Mouse (Mus musculus) neural tube, embryonic 11.5 days (tissue): ENCODE measurements around the gene Ccdc103. TPM values are rescaled to one million over a fixed set of nuclear protein-coding genes. Genes with fewer than 3 reads are reported as not detected.

ENCODE experiments used
- ATAC-seq: fragments of 200-750 bp; cut with Nextera tagmentation; 2 replicates; pipeline ENCODE4 v1.8.0; 2017; ENCODE audit warnings: moderate number of reproducible peaks, mild to moderate bottlenecking, moderate TSS enrichment, moderate library complexity; ENCODE audit not compliant: insufficient read depth, low FRiP score, low TSS enrichment
- DNase-seq: peaks from one replicate; pipeline ENCODE4 v3.0.0-alpha.2; 2015; ENCODE audit warnings: low spot score
- H3K27ac ChIP-seq: fragments of 300-500 bp; sonication (generic); 2 replicates; pipeline ENCODE4 v1.5.1; 2014; ENCODE audit warnings: low read depth, mild to moderate bottlenecking, low read length
- H3K27me3 ChIP-seq: fragments of 300-500 bp; sonication (generic); 2 replicates; pipeline ENCODE4 v1.6.1; 2014; ENCODE audit warnings: mild to moderate bottlenecking, low read length, mixed read lengths; ENCODE audit not compliant: control insufficient read depth, insufficient read depth
- H3K36me3 ChIP-seq: fragments of 300-500 bp; sonication (generic); 2 replicates; pipeline ENCODE4 v1.6.1; 2014; ENCODE audit warnings: mild to moderate bottlenecking, low read length, moderate library complexity, mixed read lengths; ENCODE audit not compliant: control insufficient read depth, insufficient read depth
- H3K4me1 ChIP-seq: fragments of 300-500 bp; sonication (generic); 2 replicates; pipeline ENCODE4 v1.6.1; 2014; ENCODE audit warnings: low read length, mixed read lengths; ENCODE audit not compliant: control insufficient read depth, insufficient read depth
- H3K4me2 ChIP-seq: fragments of 300-500 bp; sonication (generic); 2 replicates; pipeline ENCODE4 v1.6.1; 2014; ENCODE audit warnings: low read depth, mild to moderate bottlenecking, moderate library complexity
- H3K4me3 ChIP-seq: fragments of 300-500 bp; sonication (generic); 2 replicates; pipeline ENCODE4 v1.5.1; 2014; ENCODE audit warnings: low read depth, low read length
- H3K9ac ChIP-seq: fragments of 300-500 bp; sonication (generic); 2 replicates; pipeline ENCODE4 v1.6.1; 2014; ENCODE audit warnings: mild to moderate bottlenecking, low read length
- H3K9me3 ChIP-seq: fragments of 300-500 bp; sonication (generic); 2 replicates; pipeline ENCODE4 v1.6.1; 2016; ENCODE audit warnings: low read length; ENCODE audit not compliant: control insufficient read depth
- WGBS: fragments of 180-500 bp; shearing (Covaris S2); extraction: QIAGEN DNeasy Blood & Tissue Kit; methylation state at CpG from one replicate; pipeline ENCODE4 v1.1.7; 2014; 5-methylcytosine and 5-hydroxymethylcytosine counted together
- polyA plus RNA-seq: library from polyadenylated mRNA; unstranded; fragments of >200 nt; fragmentation: Nextera tagmentation; extraction: Ambion mirVana; gene quantifications from 2 replicates; pipeline ENCODE4 v1.2.1, GENCODE M21; 2014

The Ccdc103 gene
- polyA plus RNA-seq, 1 experiment from 2014 or later, result 1.9 TPM

- ATAC-seq, result peak; percentile 20; the same call in 1 of the 2 replicates
- Histone ChIP-seq H3K4me3 (peak overlapping the region; percentile 70), H3K4me2 (peak overlapping the region; percentile 66), H3K9ac (peak overlapping the region; percentile 39), H3K9me3 (no peaks in the 10 kb centered on the region), H3K27ac (no peak overlapping the region), H3K27me3 (no peaks in the 10 kb centered on the region), H3K36me3 (peaks cover under 1% of the 10 kb centered on the region; the same call in 1 of the 2 replicates), H3K4me1 (peaks cover 10% of the 10 kb centered on the region)
- WGBS, result 24% methylated on average over 13 of the region's 13 CpGs
- no peak for DNase-seq
These were observed 552 bp downstream of the Ccdc103 start for GRCm38 (mm10) chr11:102881314-102882198.

- H3K36me3 ChIP-seq, result no peaks in the 10 kb centered on the region
- no peak within 1 kb of the TSS for H3K4me3 ChIP-seq
- H3K27ac ChIP-seq, result no peak within 1 kb of the TSS
- no peak for ATAC-seq
- no peak within 1 kb of the TSS for H3K4me2 ChIP-seq
- H3K27me3 ChIP-seq, result peaks cover 2% of the 10 kb centered on the region; the same call in 1 of the 2 replicates
- H3K9me3 ChIP-seq, result no peaks in the 10 kb centered on the region
- DNase-seq, result no peak
- H3K9ac ChIP-seq, result no peak within 1 kb of the TSS
- 54% methylated on average over 10 of the region's 10 CpGs for WGBS
- peaks cover 7% of the 10 kb centered on the region for H3K4me1 ChIP-seq
These were observed 3.7 kb downstream of the Ccdc103 start, which contains the start of gene Fam187a for GRCm38 (mm10) chr11:102884616-102885219. Gene Fam187a, plus strand, starts transcription at chr11:102885169.

- peaks cover 6% of the 10 kb centered on the region for H3K27me3 ChIP-seq
- no peak overlapping the region for H3K27ac ChIP-seq
- H3K4me1 ChIP-seq, result no peaks in the 10 kb centered on the region
- H3K9ac ChIP-seq, result no peak overlapping the region
- H3K36me3 ChIP-seq, result no peaks in the 10 kb centered on the region
- WGBS, result 85% methylated on average over 5 of the region's 5 CpGs
- no peak overlapping the region for H3K4me3 ChIP-seq
- ATAC-seq (no peak), DNase-seq (no peak)
- H3K9me3 ChIP-seq, result no peaks in the 10 kb centered on the region
- no peak overlapping the region for H3K4me2 ChIP-seq
These were observed 6.4 kb downstream of the Ccdc103 start for GRCm38 (mm10) chr11:102887433-102887832.

- Histone ChIP-seq H3K27me3 (peaks cover 9% of the 10 kb centered on the region), H3K36me3 (no peaks in the 10 kb centered on the region), H3K4me3 (no peak overlapping the region), H3K9me3 (no peaks in the 10 kb centered on the region), H3K4me2 (no peak overlapping the region), H3K27ac (no peak overlapping the region), H3K9ac (no peak overlapping the region), H3K4me1 (no peaks in the 10 kb centered on the region)
- WGBS, result 67% methylated on average over 3 of the region's 3 CpGs
- no peak for ATAC-seq
- DNase-seq, result no peak
These were observed 7.1 kb downstream of the Ccdc103 start for GRCm38 (mm10) chr11:102888135-102888534.

- ATAC-seq (no peak), DNase-seq (no peak)
- 56% methylated on average over 5 of the region's 5 CpGs for WGBS
- H3K4me2 ChIP-seq, result no peak overlapping the region
- no peak overlapping the region for H3K9ac ChIP-seq
- no peaks in the 10 kb centered on the region for H3K4me1 ChIP-seq
- no peak overlapping the region for H3K27ac ChIP-seq
- H3K27me3 ChIP-seq, result peaks cover 26% of the 10 kb centered on the region
- no peak overlapping the region for H3K4me3 ChIP-seq
- no peaks in the 10 kb centered on the region for H3K9me3 ChIP-seq
- H3K36me3 ChIP-seq, result no peaks in the 10 kb centered on the region
These were observed 9.1 kb downstream of the Ccdc103 start for GRCm38 (mm10) chr11:102890096-102890495.

GRCm38 (mm10) chr11:102893015-102893651 is 12.1 kb downstream of the Ccdc103 start:
- H3K4me3 ChIP-seq, result peak overlapping the region; percentile 20; the same call in 1 of the 2 replicates
- H3K27me3 ChIP-seq, result peaks cover 33% of the 10 kb centered on the region
- peak overlapping the region; percentile 32 for H3K4me2 ChIP-seq
- DNase-seq, result peak; percentile 76
- no peaks in the 10 kb centered on the region for H3K9me3 ChIP-seq
- no peak for ATAC-seq
- no peaks in the 10 kb centered on the region for H3K4me1 ChIP-seq
- no peaks in the 10 kb centered on the region for H3K36me3 ChIP-seq
- 0 out of 2 replicates have a peak overlapping the region, but pooled peaks have one; percentile 20 for H3K9ac ChIP-seq
- no peak overlapping the region for H3K27ac ChIP-seq
- 2% methylated on average over 43 of the region's 43 CpGs for WGBS

- WGBS, result 92% methylated on average over 4 of the region's 4 CpGs
- H3K4me1 ChIP-seq, result no peaks in the 10 kb centered on the region
These were observed 13.7 kb downstream of the Ccdc103 start for GRCm38 (mm10) chr11:102894716-102895115.

GRCm38 (mm10) chr11:102895779-102896178 is 14.8 kb downstream of the Ccdc103 start:
- 79% methylated on average over 9 of the region's 9 CpGs for WGBS
- ATAC-seq (no peak), DNase-seq (no peak)
- Histone ChIP-seq H3K4me3 (no peak overlapping the region), H3K36me3 (no peaks in the 10 kb centered on the region), H3K27ac (no peak overlapping the region), H3K27me3 (peaks cover 31% of the 10 kb centered on the region), H3K9me3 (no peaks in the 10 kb centered on the region), H3K9ac (no peak overlapping the region), H3K4me2 (no peak overlapping the region), H3K4me1 (no peaks in the 10 kb centered on the region)

More at GRCm38 (mm10) chr11:102894716-102895115, 13.7 kb downstream of the Ccdc103 start:
- no peak overlapping the region for H3K27ac ChIP-seq
- DNase-seq (no peak), ATAC-seq (no peak)
- no peaks in the 10 kb centered on the region for H3K36me3 ChIP-seq
- H3K9ac ChIP-seq, result no peak overlapping the region
- no peak overlapping the region for H3K4me3 ChIP-seq
- H3K4me2 ChIP-seq, result no peak overlapping the region
- H3K27me3 ChIP-seq, result peaks cover 31% of the 10 kb centered on the region
- H3K9me3 ChIP-seq, result no peaks in the 10 kb centered on the region
